9 mouse cellular contexts compared by ENCODE assay signal in genomic region chr14:18263427-18263826, GRCm38 (mm10). TPM values are rescaled to one million over a fixed set of nuclear protein-coding genes. Genes with fewer than 3 reads are reported as not detected.
DNase-seq lines count a peak whose midpoint lies in the region; ATAC-seq and TF ChIP-seq lines count a peak whose summit lies in the region.
"Had no signal": no experiment of that assay in that cellular context is flagged by ENCODE, and none has a peak within 500 bp of the region (broad histone marks: within the 10 kb centered on the region; RNA-seq: fewer than 3 reads in every experiment).

No protein-coding gene starts in this region.

- H3K27ac ChIP-seq in heart, postnatal 0 days (ENCODE audit: low read depth), result no peak overlapping the region
- H3K27ac ChIP-seq in midbrain, embryonic 14.5 days (replicated peaks; ENCODE audit: low read depth, low read length), result no peak overlapping the region
- no peak overlapping the region for H3K27ac ChIP-seq in midbrain, embryonic 15.5 days
- H3K27ac ChIP-seq in neural tube, embryonic 14.5 days (ENCODE audit: low read depth, low read length), result no peak overlapping the region
- H3K27ac ChIP-seq: macrophage had no signal

- 16% methylated on average over 4 of the region's 4 CpGs for WGBS in heart, postnatal 0 days
- 66% methylated on average over 4 of the region's 4 CpGs for WGBS in midbrain, embryonic 14.5 days
- 52% methylated on average over 4 of the region's 4 CpGs for WGBS in midbrain, embryonic 15.5 days
- WGBS in neural tube, embryonic 14.5 days, result 50% methylated on average over 4 of the region's 4 CpGs

- no peak for TF ChIP-seq EP300 in heart, postnatal 0 days (IDR thresholded peaks at IDR 0.05; ENCODE audit: low read depth)

- H3K27me3 ChIP-seq in heart, postnatal 0 days (ENCODE audit: control insufficient read depth, insufficient read depth, low read length), result no peaks in the 10 kb centered on the region
- H3K27me3 ChIP-seq in midbrain, embryonic 14.5 days (ENCODE audit: control insufficient read depth, insufficient read depth, low read length), result no peaks in the 10 kb centered on the region
- no peaks in the 10 kb centered on the region for H3K27me3 ChIP-seq in midbrain, embryonic 15.5 days (replicated peaks)
- no peaks in the 10 kb centered on the region for H3K27me3 ChIP-seq in neural tube, embryonic 14.5 days (ENCODE audit: control insufficient read depth, insufficient read depth, low read length)

- H3K4me2 ChIP-seq in heart, postnatal 0 days (ENCODE audit: low read depth, low read length), result no peak overlapping the region
- no peak overlapping the region for H3K4me2 ChIP-seq in midbrain, embryonic 14.5 days (ENCODE audit: low read length)
- H3K4me2 ChIP-seq in midbrain, embryonic 15.5 days, result no peak overlapping the region
- H3K4me2 ChIP-seq in neural tube, embryonic 14.5 days (ENCODE audit: low read depth, low read length), result no peak overlapping the region

- H3K4me1 ChIP-seq in heart, postnatal 0 days (ENCODE audit: control insufficient read depth, insufficient read depth), result 0 out of 2 replicates have a peak, but pooled peaks cover 4% of the 10 kb centered on the region
- no peaks in the 10 kb centered on the region for H3K4me1 ChIP-seq in midbrain, embryonic 14.5 days (ENCODE audit: control insufficient read depth, insufficient read depth, low read length)
- peaks cover 6% of the 10 kb centered on the region for H3K4me1 ChIP-seq in midbrain, embryonic 15.5 days
- no peaks in the 10 kb centered on the region for H3K4me1 ChIP-seq in neural tube, embryonic 14.5 days (ENCODE audit: control insufficient read depth, insufficient read depth, low read length)

- no peak overlapping the region for H3K4me3 ChIP-seq in heart, postnatal 0 days (ENCODE audit: low read depth, low read length)
- H3K4me3 ChIP-seq in midbrain, embryonic 14.5 days (replicated peaks; ENCODE audit: low read depth, low read length), result no peak overlapping the region
- H3K4me3 ChIP-seq in midbrain, embryonic 15.5 days, result no peak overlapping the region
- H3K4me3 ChIP-seq in neural tube, embryonic 14.5 days (ENCODE audit: low read depth, low read length), result no peak overlapping the region

- DNase-seq in adrenal gland, adult 2 months, result peak; percentile 18
- DNase-seq in adrenal gland, adult (ENCODE audit: inconsistent age in 2 of 2, low spot score in 1 of 2), result no peak
- DNase-seq in heart, postnatal 0 days (ENCODE audit: low spot score), result peak; percentile 16
- no peak for DNase-seq in heart, adult 9 months (ENCODE audit: low spot score in 2 of 2)
- peak; percentile 47 for DNase-seq in midbrain, embryonic 14.5 days
- DNase-seq in embryo, embryonic 10.5 days (ENCODE audit: low spot score), result no peak

- no peak for TF ChIP-seq CTCF in heart, postnatal 0 days (IDR thresholded peaks at IDR 0.05; ENCODE audit: low read depth)

- ATAC-seq in heart, postnatal 0 days (ENCODE audit: insufficient read depth, low read depth), result no peak
- ATAC-seq in midbrain, embryonic 14.5 days (ENCODE audit: low FRiP score, low TSS enrichment), result no peak
- ATAC-seq in midbrain, embryonic 15.5 days (replicated peaks), result no peak
- peak; percentile 38; the same call in 1 of the 2 replicates for ATAC-seq in neural tube, embryonic 14.5 days (ENCODE audit: low read depth)

- peaks cover 12% of the 10 kb centered on the region for H3K36me3 ChIP-seq in heart, postnatal 0 days (replicated peaks; ENCODE audit: control insufficient read depth, insufficient read depth, low read length)
- peaks cover 31% of the 10 kb centered on the region for H3K36me3 ChIP-seq in midbrain, embryonic 14.5 days (ENCODE audit: control insufficient read depth, insufficient read depth, low read length)
- peaks cover 19% of the 10 kb centered on the region for H3K36me3 ChIP-seq in midbrain, embryonic 15.5 days (replicated peaks)
- peaks cover 8% of the 10 kb centered on the region; the same call in 1 of the 2 replicates for H3K36me3 ChIP-seq in neural tube, embryonic 14.5 days (ENCODE audit: control insufficient read depth, insufficient read depth, low read length)

- H3K9ac ChIP-seq in heart, postnatal 0 days (replicated peaks; ENCODE audit: low read depth, low read length), result no peak overlapping the region
- H3K9ac ChIP-seq in midbrain, embryonic 14.5 days (replicated peaks; ENCODE audit: low read length), result no peak overlapping the region
- H3K9ac ChIP-seq in midbrain, embryonic 15.5 days, result no peak overlapping the region
- H3K9ac ChIP-seq in neural tube, embryonic 14.5 days (replicated peaks; ENCODE audit: low read depth, low read length), result no peak overlapping the region

- H3K9me3 ChIP-seq in heart, postnatal 0 days (replicated peaks; ENCODE audit: control insufficient read depth, low read length), result no peaks in the 10 kb centered on the region
- H3K9me3 ChIP-seq in midbrain, embryonic 14.5 days (ENCODE audit: control insufficient read depth, low read length), result no peaks in the 10 kb centered on the region
- H3K9me3 ChIP-seq in midbrain, embryonic 15.5 days, result no peaks in the 10 kb centered on the region
- H3K9me3 ChIP-seq in neural tube, embryonic 14.5 days (ENCODE audit: control insufficient read depth, low read length), result no peaks in the 10 kb centered on the region

RNA-seq across cellular contexts. Expression of gene Nkiras1, which starts 7.5 kb away (rescaled TPM):
- 10 to 100 TPM; 24.7 to 26.7 TPM for total RNA-seq in adrenal gland, adult 2 months (2021)
- 0.79 and 0.90 TPM in 2 replicates for polyA plus RNA-seq in adrenal gland, adult 2 months (2012; rRNA removed)
- 3.4 and 22.0 TPM in 2 replicates for total RNA-seq in heart, postnatal 0 days (2014; rRNA removed; ENCODE audit: low replicate concordance)
- polyA plus RNA-seq in heart, postnatal 0 days (2015; fragmentation: Nextera tagmentation; extraction: Ambion mirVana), result 36.9 and 37.2 TPM in 2 replicates
- 38.0 and 54.5 TPM in 2 replicates for polyA plus RNA-seq in midbrain, embryonic 14.5 days (2014; fragmentation: Nextera tagmentation; extraction: Ambion mirVana)
- polyA plus RNA-seq in midbrain, embryonic 15.5 days (2015; fragmentation: Nextera tagmentation; extraction: Ambion mirVana), result 45.3 and 47.3 TPM in 2 replicates
- 57.1 and 66.6 TPM in 2 replicates for polyA plus RNA-seq in neural tube, embryonic 14.5 days (2014; fragmentation: Nextera tagmentation; extraction: Ambion mirVana)

RNA-seq across cellular contexts. Expression of gene Rpl15, which starts 7.8 kb away (rescaled TPM):
- 100 to 1,000 TPM; 734 to 830 TPM for total RNA-seq in adrenal gland, adult 2 months (2021)
- 76.9 and 101 TPM in 2 replicates for polyA plus RNA-seq in adrenal gland, adult 2 months (2012; rRNA removed)
- 517 and 617 TPM in 2 replicates for total RNA-seq in heart, postnatal 0 days (2014; rRNA removed; ENCODE audit: low replicate concordance)
- polyA plus RNA-seq in heart, postnatal 0 days (2015; fragmentation: Nextera tagmentation; extraction: Ambion mirVana), result 236 and 241 TPM in 2 replicates
- polyA plus RNA-seq in midbrain, embryonic 14.5 days (2014; fragmentation: Nextera tagmentation; extraction: Ambion mirVana), result 350 and 371 TPM in 2 replicates
- polyA plus RNA-seq in midbrain, embryonic 15.5 days (2015; fragmentation: Nextera tagmentation; extraction: Ambion mirVana), result 245 and 257 TPM in 2 replicates
- polyA plus RNA-seq in neural tube, embryonic 14.5 days (2014; fragmentation: Nextera tagmentation; extraction: Ambion mirVana), result 331 and 341 TPM in 2 replicates

RNA-seq across cellular contexts. Expression of gene Nr1d2, which starts 24.5 kb away (rescaled TPM):
- total RNA-seq in adrenal gland, adult 2 months (2021), result 10 to 100 TPM; 37.0 to 82.4 TPM
- 65.7 and 78.2 TPM in 2 replicates for polyA plus RNA-seq in adrenal gland, adult 2 months (2012; rRNA removed)
- total RNA-seq in heart, postnatal 0 days (2014; rRNA removed; ENCODE audit: low replicate concordance), result 30.9 and 34.4 TPM in 2 replicates
- 23.5 and 23.7 TPM in 2 replicates for polyA plus RNA-seq in heart, postnatal 0 days (2015; fragmentation: Nextera tagmentation; extraction: Ambion mirVana)
- polyA plus RNA-seq in midbrain, embryonic 14.5 days (2014; fragmentation: Nextera tagmentation; extraction: Ambion mirVana), result 3.6 and 7.0 TPM in 2 replicates
- polyA plus RNA-seq in midbrain, embryonic 15.5 days (2015; fragmentation: Nextera tagmentation; extraction: Ambion mirVana), result 5.6 and 5.9 TPM in 2 replicates
- 8.9 and 9.1 TPM in 2 replicates for polyA plus RNA-seq in neural tube, embryonic 14.5 days (2014; fragmentation: Nextera tagmentation; extraction: Ambion mirVana)

Comparison
In these comparisons a context has a peak if more than half of its experiments do, and no peak if none do; other contexts are left out.
1. DNase-seq: peak in adrenal gland, adult 2 months (single experiment), heart, postnatal 0 days (single experiment) and midbrain, embryonic 14.5 days (single experiment); none in adrenal gland, adult (0 of 2), heart, adult 9 months (0 of 2) and embryo, embryonic 10.5 days (single experiment).
2. RNA of gene Nkiras1, which starts 7.5 kb away (polyA plus RNA-seq): 57.1 to 66.6 TPM in neural tube, embryonic 14.5 days, 45.3 to 47.3 TPM in midbrain, embryonic 15.5 days, 38.0 to 54.5 TPM in midbrain, embryonic 14.5 days and 36.9 to 37.2 TPM in heart, postnatal 0 days; 0.79 to 0.90 TPM in adrenal gland, adult 2 months; every median in the first group is over 10 times any median in the second.